Mouse (Mus musculus) embryonic facial prominence, embryonic 11.5 days (tissue): ENCODE measurements around the gene Ywhae. TPM values are rescaled to one million over a fixed set of nuclear protein-coding genes. Genes with fewer than 3 reads are reported as not detected.
A peak's percentile ranks its signal among the peaks of the same experiment; 100 is the strongest.
"Not testable (repeated sequence)": the region's sequence is repeated elsewhere in the genome, so short reads cannot be mapped to it uniquely, and the experiment has no call there.

Experiments
- ATAC-seq: fragments of 200-750 bp; cut with Nextera tagmentation; replicated peaks from 2 replicates; pipeline ENCODE4 v1.8.0; 2017; ENCODE audit warnings: low read depth; ENCODE audit not compliant: insufficient number of reproducible peaks, low FRiP score, low TSS enrichment
- DNase-seq: peaks from one replicate; pipeline ENCODE4 v3.0.0-alpha.2; 2015; ENCODE audit warnings: low spot score
- H3K27ac ChIP-seq: fragments of 300-500 bp; sonication (generic); replicated peaks from 2 replicates; pipeline ENCODE4 v1.5.1; 2014; ENCODE audit warnings: mild to moderate bottlenecking, low read depth, low read length, control low read depth
- H3K27me3 ChIP-seq: fragments of 300-500 bp; sonication (generic); 2 replicates; pipeline ENCODE4 v1.6.1; 2014; ENCODE audit warnings: mild to moderate bottlenecking, low read length, moderate library complexity, mixed read lengths; ENCODE audit not compliant: control insufficient read depth, insufficient read depth
- H3K36me3 ChIP-seq: fragments of 300-500 bp; sonication (generic); replicated peaks from 2 replicates; pipeline ENCODE4 v1.6.1; 2014; ENCODE audit warnings: low read depth, mild to moderate bottlenecking, low read length, moderate library complexity, mixed read lengths; ENCODE audit not compliant: control insufficient read depth, insufficient read depth
- H3K4me1 ChIP-seq: fragments of 300-500 bp; sonication (generic); 2 replicates; pipeline ENCODE4 v1.6.1; 2014; ENCODE audit warnings: low read length, mixed read lengths; ENCODE audit not compliant: control insufficient read depth, insufficient read depth
- H3K4me2 ChIP-seq: fragments of 300-500 bp; sonication (generic); 2 replicates; pipeline ENCODE4 v1.6.1; 2014; ENCODE audit warnings: low read depth, mild to moderate bottlenecking, control low read depth, low read length, moderate library complexity
- H3K4me3 ChIP-seq: fragments of 300-500 bp; sonication (generic); 2 replicates; pipeline ENCODE4 v1.5.1; 2014; ENCODE audit warnings: low read depth, low read length, control low read depth
- H3K9ac ChIP-seq: fragments of 300-500 bp; sonication (generic); replicated peaks from 2 replicates; pipeline ENCODE4 v1.6.1; 2014; ENCODE audit warnings: mild to moderate bottlenecking, control low read depth, low read length
- H3K9me3 ChIP-seq: fragments of 300-500 bp; sonication (generic); replicated peaks from 2 replicates; pipeline ENCODE4 v1.6.1; 2016; ENCODE audit warnings: mild to moderate bottlenecking, low read length, inconsistent platforms, mixed read lengths; ENCODE audit not compliant: control insufficient read depth
- WGBS: fragments of 180-500 bp; shearing (Covaris S2); extraction: QIAGEN DNeasy Blood & Tissue Kit; methylation state at CpG from one replicate; pipeline ENCODE4 v1.1.7; 2014; 5-methylcytosine and 5-hydroxymethylcytosine counted together
- polyA plus RNA-seq: library from polyadenylated mRNA; unstranded; fragments of >200 nt; fragmentation: Nextera tagmentation; extraction: Ambion mirVana; gene quantifications from 2 replicates; pipeline ENCODE4 v1.2.1, GENCODE M21; 2014

The Ywhae gene
- polyA plus RNA-seq, 1 experiment from 2014 or later, result 1,672 TPM

- H3K9ac ChIP-seq, H3K4me1 ChIP-seq, DNase-seq, H3K27ac ChIP-seq, H3K4me3 ChIP-seq, ATAC-seq, H3K4me2 ChIP-seq, H3K9me3 ChIP-seq, H3K27me3 ChIP-seq: not testable (repeated sequence)
- peaks cover 14% of the 10 kb centered on the region for H3K36me3 ChIP-seq
- WGBS, result 96% methylated on average over 3 of the region's 3 CpGs
Observed at GRCm38 (mm10) chr11:75697464-75697863, 35.2 kb upstream of the Ywhae start.

GRCm38 (mm10) chr11:75700557-75700956 is 32.1 kb upstream of the Ywhae start:
- no peak overlapping the region for H3K4me2 ChIP-seq
- no peak for ATAC-seq
- no peak overlapping the region for H3K27ac ChIP-seq
- H3K9me3 ChIP-seq, result no peaks in the 10 kb centered on the region
- no peak for DNase-seq
- H3K4me3 ChIP-seq, result no peak overlapping the region
- 92% methylated on average over 5 of the region's 5 CpGs for WGBS
- H3K27me3 ChIP-seq, result no peaks in the 10 kb centered on the region
- H3K4me1 ChIP-seq, result no peaks in the 10 kb centered on the region
- peaks cover 11% of the 10 kb centered on the region for H3K36me3 ChIP-seq
- H3K9ac ChIP-seq, result no peak overlapping the region

DNA sequence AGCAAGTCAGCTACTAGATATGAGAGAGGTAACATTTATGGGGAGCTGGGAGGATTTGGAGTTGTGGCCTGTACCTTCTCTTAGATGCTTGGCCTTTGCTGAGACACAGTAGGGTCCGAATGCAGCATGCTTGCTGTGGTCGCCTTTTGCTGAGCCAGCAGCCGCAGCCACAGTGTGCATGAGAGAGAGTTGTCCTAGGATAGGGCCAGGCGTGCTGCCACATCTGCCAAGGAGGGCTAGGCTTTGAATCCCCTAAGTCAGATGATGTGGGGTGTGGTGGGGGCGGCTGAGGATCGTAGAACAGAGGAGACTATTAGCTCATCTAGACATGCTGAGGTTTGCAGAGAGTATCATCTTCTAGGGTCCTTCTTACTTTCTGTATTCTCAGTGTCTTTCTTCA is 29.9 kb upstream of the Ywhae start:
- Histone ChIP-seq H3K4me2 (no peak overlapping the region), H3K36me3 (peaks cover 11% of the 10 kb centered on the region), H3K27ac (no peak overlapping the region), H3K4me1 (no peaks in the 10 kb centered on the region), H3K9me3 (no peaks in the 10 kb centered on the region), H3K27me3 (no peaks in the 10 kb centered on the region), H3K4me3 (no peak overlapping the region), H3K9ac (no peak overlapping the region)
- DNase-seq (no peak), ATAC-seq (no peak)
- 94% methylated on average over 6 of the region's 6 CpGs for WGBS

GRCm38 (mm10) chr11:75703748-75704147 is 28.9 kb upstream of the Ywhae start:
- peaks cover 11% of the 10 kb centered on the region for H3K36me3 ChIP-seq
- no peak overlapping the region for H3K4me3 ChIP-seq
- 99% methylated on average over 2 of the region's 2 CpGs for WGBS
- H3K27me3 ChIP-seq, result no peaks in the 10 kb centered on the region
- no peak overlapping the region for H3K4me2 ChIP-seq
- no peak overlapping the region for H3K9ac ChIP-seq
- ATAC-seq (no peak), DNase-seq (no peak)
- no peak overlapping the region for H3K27ac ChIP-seq
- no peaks in the 10 kb centered on the region for H3K4me1 ChIP-seq
- H3K9me3 ChIP-seq, result no peaks in the 10 kb centered on the region

- no peaks in the 10 kb centered on the region for H3K9me3 ChIP-seq
- H3K9ac ChIP-seq, result no peak overlapping the region
- H3K27ac ChIP-seq, result no peak overlapping the region
- ATAC-seq, result no peak
- H3K4me2 ChIP-seq, result no peak overlapping the region
- no peaks in the 10 kb centered on the region for H3K4me1 ChIP-seq
- H3K27me3 ChIP-seq, result no peaks in the 10 kb centered on the region
- no peak overlapping the region for H3K4me3 ChIP-seq
- WGBS, result 91% methylated on average over 1 of the region's 1 CpGs
- DNase-seq, result peak; percentile 53
- H3K36me3 ChIP-seq, result no peaks in the 10 kb centered on the region
Observed at GRCm38 (mm10) chr11:75713949-75714348, 18.7 kb upstream of the Ywhae start.

- H3K36me3 ChIP-seq, result no peaks in the 10 kb centered on the region
- DNase-seq (no peak), ATAC-seq (no peak)
- no peaks in the 10 kb centered on the region for H3K27me3 ChIP-seq
- H3K9ac ChIP-seq, result no peak overlapping the region
- H3K9me3 ChIP-seq, result no peaks in the 10 kb centered on the region
- H3K4me2 ChIP-seq, result no peak overlapping the region
- no peak overlapping the region for H3K27ac ChIP-seq
- WGBS, result 19% methylated on average over 12 of the region's 12 CpGs
- no peak overlapping the region for H3K4me3 ChIP-seq
- no peaks in the 10 kb centered on the region for H3K4me1 ChIP-seq
Observed at GRCm38 (mm10) chr11:75715556-75715955, 17.1 kb upstream of the Ywhae start.

DNA sequence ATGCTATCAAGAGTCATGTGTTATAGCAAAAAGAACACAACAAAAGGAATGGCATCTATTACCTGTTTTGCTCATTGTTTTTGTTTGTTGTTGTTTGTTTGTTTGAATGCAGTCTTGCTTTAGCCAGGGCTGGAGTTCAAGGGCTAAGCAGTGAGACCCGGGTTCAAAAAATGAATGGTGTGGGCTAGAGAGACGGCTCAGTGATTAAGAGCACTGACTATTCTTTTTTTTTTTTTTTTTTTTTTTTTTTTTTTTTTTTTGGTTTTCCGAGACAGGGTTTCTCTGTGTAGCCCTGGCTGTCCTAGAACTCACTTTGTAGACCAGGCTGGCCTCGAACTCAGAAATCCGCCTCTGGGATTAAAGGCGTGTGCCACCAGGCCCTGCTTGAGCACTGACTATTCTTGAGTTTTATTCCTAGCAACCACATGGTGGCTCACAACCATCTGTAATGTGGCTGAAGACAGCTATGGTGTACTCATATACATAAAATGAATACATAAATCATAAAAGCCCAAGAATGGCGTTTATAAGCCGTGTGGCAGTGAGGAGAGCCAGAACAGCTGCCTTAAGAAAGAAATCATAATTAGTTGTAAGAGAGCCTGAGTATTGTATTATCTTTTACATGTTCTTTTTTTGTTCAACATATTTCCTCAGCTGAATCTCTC is 15.9 kb upstream of the Ywhae start:
- Histone ChIP-seq H3K27me3 (no peaks in the 10 kb centered on the region), H3K36me3 (no peaks in the 10 kb centered on the region), H3K27ac (no peak overlapping the region), H3K9ac (no peak overlapping the region), H3K9me3 (no peaks in the 10 kb centered on the region), H3K4me3 (no peak overlapping the region), H3K4me1 (no peaks in the 10 kb centered on the region), H3K4me2 (no peak overlapping the region)
- 87% methylated on average over 8 of the region's 8 CpGs for WGBS
- DNase-seq (no peak), ATAC-seq (no peak)

DNA sequence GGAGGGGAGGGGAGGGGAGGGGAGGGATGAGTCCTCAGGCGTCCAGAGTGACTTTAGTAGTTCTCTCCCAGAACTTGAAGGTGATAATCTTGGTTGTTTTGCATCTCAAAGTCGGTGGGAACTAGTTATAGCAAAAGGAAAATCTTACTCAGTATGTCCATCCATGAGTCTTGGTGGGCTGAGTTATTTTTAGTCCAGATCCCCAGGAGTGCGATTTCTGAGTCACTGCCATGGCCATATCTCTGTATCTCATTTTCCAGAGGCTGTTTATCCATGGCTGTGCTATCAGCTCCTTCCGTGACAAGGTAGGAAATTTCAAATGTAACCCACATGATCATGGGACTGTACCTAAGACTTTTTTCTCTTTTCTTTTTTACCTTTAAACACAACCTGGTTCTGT is 10.3 kb upstream of the Ywhae start:
- Histone ChIP-seq H3K27ac (no peak overlapping the region), H3K27me3 (no peaks in the 10 kb centered on the region), H3K36me3 (no peaks in the 10 kb centered on the region), H3K4me2 (no peak overlapping the region), H3K4me1 (no peaks in the 10 kb centered on the region), H3K9me3 (no peaks in the 10 kb centered on the region), H3K9ac (no peak overlapping the region), H3K4me3 (no peak overlapping the region)
- DNase-seq, result no peak
- 67% methylated on average over 4 of the region's 4 CpGs for WGBS
- no peak for ATAC-seq
